Mouse (Mus musculus): ENCODE measurements around the gene Rasal2.

DNA sequence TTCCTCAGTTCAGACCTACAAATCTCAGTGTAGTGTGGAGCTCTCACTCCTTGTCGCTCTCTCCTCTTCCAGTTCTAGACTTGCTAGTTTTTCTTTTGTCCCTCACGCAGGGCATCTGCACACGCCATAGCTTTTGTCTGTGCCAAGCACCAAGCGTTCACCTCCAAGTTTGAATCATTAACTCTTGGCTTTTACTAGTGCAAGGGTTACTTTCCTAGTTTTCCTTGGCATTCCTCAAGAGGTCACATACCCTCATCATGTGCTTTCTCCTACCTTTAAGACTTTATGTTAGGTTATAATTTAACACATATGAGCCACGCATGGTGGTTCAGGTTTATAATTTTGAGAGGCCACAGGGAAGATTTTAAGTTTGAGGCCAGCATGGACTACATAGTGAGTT lies 48.9 kb upstream of the Rasal2 start:
- TF ChIP-seq CTCF (IDR thresholded peaks at IDR 0.05; ENCODE audit: low read depth) (no peak), EP300 (optimal IDR thresholded peaks at IDR 0.05) (no peak)

Measured in stomach, postnatal 0 days (tissue).